Mouse (Mus musculus) ovary, postnatal 10 days (tissue): ENCODE results near the gene Asb16.
A peak's percentile ranks its signal among the peaks of the same experiment; 100 is the strongest.

Experiments
- DNase-seq: peaks from one replicate; pipeline ENCODE4 v3.0.0; 2022; ENCODE audit warnings: low spot score

The Asb16 gene

DNA sequence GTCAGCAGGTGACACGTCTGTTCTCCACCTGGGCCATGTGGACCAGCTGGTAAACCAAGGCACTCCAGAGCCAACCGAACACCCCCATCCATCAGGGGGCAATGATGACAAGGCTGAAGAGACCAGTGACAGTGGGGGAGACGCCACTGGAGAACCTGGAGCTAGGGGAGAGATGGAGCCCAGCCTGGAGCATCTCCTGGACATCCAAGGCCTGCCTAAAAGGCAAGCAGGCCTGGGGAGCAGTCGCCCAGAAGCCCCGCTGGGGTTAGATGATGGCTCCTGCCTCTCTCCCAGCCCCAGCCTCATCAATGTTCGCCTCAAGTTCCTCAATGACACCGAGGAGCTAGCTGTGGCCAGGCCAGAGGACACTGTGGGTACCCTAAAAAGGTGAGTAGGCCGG, 18.9 kb downstream of the Asb16 start:
- DNase-seq = no peak

DNA sequence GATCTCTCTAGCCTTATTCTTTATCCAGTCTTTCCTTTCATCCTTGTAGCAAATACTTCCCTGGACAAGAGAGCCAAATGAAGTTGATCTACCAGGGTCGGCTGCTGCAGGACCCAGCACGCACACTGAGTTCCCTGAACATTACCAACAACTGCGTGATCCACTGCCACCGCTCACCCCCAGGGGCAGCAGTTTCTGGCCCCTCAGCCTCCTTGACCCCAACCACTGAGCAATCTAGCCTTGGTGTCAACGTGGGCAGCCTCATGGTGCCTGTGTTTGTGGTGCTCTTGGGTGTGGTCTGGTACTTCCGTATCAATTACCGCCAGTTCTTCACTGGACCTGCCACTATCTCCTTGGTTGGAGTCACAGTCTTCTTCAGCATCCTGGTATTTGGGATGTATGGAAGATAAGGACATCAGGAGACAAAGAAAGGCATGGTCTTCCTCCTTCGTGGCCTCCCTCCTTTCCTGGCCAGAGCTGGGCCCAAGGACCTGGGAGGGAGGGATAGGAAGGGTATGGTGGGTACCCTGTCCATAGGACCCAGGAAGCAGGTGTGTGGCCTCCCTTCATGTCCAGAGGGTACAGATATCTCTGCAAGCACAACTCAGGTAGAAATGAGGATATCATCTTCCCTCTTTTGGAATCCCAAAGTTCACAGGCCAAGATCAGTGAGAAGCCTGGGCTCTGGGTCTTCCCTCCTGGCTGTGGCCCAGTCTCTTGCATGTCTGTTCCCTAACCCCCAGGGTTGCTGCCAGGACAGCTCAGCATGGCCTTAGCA, 19.7 kb downstream of the Asb16 start:
- DNase-seq = no peak

DNA sequence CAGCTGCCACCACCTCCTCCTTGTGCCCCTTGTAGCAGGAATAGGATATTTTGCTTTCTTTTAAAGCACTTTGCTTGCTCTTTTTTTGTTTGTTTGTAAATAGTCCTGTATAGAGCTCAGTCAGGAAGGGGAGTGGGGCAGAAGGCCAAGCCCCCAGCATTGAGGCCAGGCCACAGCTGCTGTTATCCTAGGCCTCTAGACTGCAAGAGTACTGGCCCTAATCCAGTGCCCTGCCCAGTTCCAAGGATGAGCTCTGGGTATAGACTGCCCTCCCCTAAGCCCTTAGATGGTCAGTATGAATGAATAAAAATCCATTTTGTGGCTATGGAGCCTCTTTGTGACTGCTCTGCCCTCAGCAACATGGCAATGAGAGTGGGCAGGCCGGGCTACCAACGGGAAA, 20.4 kb downstream of the Asb16 start:
- DNase-seq = no peak

DNA sequence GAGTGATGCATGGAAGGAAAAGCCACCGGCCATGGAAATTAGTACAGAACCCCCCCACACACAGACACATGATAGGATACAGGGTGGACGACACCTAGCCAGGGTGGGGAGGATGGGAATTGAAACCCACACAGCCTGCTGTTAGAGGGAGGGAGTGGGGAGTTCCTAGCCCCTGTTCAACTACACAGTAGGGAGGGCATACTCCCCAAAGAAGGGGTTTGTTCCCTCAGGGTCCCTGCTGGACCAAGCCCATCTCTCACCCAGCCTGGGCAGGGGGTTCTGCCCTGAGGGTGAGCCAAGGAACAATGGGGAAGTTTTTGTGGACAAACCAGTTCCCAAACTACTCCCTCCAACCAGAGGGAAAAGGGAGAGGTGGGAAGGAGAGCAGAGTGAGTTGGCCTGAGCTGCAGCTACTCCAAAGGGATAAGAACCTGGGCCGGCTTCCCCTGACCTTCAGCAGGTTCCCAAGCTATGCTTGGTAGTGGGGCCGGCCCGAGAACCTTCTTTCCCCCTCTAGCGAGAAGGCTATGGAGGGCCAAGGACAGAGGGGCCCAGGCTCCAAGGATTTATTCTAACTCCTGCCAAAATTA, 21.1 kb downstream of the Asb16 start:
- no peak for DNase-seq

DNA sequence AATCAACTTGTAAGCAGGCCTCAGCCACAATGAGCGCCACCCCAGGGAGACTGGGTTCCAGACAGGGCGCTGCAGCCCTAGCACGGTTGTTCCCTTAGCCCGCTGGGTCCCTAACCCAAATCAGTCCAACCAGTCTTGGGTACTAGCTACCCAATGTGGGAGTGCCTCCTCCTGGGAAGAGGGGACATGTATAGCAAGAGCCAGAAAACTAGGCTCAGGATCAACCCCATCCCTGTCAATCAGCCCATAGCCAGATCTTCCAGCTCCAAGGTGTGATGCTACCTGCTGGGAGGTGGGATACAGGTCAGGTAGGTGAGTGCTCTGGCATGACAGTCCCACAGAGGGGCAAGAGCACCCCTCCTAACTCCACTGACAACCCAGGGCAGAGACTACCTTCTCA, 21.6 kb downstream of the Asb16 start:
- DNase-seq = no peak

DNA sequence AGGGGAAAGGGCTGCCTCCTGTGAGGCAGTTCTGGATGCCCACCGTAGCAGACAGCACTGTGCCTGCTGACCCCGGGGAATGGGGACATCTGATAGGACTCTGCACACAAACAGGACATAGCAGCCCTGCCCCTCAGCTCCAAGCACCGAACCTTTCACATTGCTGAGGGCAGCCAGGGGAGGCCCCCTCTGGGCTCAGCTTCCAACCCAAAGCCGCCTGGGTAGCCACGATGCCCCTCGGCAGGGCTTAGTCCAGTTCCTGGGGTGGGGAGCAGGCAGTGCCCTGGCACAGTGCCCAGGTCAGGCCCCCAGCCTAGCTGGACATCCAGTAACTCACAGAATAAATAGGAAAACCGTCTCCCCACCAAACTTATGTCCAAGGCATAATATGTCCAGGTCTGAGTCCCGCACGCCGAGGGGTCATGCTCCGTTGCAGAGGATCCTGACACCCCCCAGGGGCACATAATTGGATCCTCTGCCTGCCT, 22.6 kb downstream of the Asb16 start:
- no peak for DNase-seq

DNA sequence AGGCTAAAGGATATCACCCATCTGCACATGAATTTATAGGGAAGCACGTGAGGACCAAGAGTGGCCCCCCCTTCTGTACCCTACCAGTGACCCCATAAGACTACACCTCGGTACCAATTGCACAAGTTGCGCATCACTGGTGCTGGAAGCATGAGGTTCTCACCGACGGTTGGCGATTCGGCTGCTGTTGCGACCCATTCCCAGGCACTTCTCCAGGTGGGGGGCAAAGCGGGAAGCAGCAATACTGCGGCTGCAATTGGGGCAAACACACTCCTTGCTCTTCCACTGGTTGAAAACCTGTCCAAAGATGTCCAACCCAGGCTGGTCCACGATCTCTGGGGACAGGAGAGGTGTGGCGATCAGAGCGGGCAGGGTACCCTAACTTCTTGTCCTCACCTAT, 25.4 kb downstream of the Asb16 start:
- no peak for DNase-seq

DNA sequence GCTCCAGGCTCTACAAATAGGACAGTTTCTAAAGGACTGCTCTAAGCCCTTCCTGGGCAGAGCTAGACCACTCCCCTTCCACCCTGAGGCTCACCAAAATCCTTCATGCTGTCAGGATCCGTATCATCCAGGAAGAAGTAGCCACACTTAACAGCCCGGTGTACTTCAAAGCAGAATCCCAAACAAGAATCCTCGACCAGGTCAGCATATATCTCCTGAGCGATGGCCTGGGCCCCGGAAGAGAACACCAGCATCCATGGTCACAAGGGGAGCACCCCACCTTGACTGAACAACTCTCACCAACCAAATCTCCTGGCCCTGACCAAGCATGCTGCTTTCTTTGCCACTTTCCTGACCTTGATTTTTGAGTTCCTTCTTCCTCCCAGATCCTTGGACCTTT, 25.9 kb downstream of the Asb16 start:
- no peak for DNase-seq

DNA sequence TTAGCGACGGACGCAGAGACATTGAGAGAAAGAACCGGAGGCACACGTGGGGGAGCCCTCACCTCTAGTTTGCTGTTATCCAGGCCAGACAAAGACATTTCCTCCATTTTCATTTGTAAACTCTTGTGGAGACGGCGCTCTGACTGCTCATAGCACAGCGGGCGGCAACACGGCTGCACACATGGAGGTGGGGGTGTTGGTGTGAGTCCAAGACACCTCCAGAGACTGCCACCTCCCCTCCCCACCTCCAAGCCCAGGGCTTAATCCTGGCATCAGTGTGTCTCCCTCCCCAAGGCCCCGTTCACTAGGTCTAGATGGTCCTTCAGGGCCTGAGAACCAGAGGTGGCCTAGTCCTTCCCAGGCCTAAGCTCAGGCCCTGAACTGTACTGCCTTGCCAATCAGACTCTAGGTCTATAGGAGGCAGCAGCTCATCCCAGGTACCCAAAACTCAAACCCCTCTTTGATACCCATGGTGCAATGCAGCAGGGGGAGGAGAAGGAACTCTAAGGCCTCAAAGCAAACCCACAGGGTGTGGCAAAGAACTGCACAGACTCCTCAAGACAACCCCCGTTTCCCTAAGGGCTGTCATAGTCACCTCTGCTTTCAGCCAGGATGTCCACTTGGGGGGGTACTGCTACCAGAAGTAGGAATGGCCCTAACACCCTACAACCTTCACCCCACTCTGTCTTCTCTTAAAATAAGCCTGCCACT, 26.5 kb downstream of the Asb16 start:
- no peak for DNase-seq

DNA sequence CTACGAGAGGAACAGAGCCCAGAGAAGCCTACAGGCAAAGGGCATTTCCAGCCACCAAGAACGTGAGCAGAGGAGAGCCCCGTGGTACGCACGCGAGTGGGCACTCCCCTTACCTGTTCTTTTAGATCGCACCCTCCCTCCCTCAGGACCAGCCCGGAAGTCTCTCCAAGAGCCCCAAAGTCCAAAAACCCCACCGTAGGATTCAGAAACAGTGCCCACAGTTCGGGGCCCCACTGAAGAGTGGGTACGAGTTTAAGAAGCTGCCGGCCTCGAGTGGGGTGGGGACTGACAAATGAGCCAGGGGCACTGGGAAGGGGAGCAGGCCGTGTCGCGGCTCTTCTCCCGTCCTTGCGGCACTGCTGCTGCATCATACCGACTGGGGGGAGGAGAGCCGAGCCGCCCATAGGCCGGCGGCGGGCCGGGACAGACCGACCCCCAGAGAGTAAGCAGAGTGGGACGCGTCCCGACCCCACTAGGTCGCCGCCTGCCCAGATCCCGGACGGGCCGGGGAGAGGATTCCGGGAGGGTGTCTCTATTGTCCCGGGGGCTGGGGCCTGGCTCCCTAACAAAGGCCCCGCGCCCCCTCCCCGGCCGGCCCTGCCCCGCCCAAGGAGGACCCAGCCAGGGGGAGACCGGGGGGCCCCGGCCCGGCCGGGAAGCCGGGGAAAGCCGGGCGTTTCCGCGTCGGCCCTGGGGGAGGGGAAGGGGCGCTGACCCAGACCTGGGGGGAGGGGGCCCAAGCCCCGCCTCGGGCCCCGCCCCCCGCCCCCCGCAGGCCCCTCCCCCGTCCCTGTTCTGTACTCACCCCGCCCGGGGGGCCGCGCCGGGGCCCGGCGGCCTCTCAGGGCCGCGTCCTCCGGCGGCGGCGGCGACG, 27.3 kb downstream of the Asb16 start:
- peak; percentile 54 for DNase-seq

DNA sequence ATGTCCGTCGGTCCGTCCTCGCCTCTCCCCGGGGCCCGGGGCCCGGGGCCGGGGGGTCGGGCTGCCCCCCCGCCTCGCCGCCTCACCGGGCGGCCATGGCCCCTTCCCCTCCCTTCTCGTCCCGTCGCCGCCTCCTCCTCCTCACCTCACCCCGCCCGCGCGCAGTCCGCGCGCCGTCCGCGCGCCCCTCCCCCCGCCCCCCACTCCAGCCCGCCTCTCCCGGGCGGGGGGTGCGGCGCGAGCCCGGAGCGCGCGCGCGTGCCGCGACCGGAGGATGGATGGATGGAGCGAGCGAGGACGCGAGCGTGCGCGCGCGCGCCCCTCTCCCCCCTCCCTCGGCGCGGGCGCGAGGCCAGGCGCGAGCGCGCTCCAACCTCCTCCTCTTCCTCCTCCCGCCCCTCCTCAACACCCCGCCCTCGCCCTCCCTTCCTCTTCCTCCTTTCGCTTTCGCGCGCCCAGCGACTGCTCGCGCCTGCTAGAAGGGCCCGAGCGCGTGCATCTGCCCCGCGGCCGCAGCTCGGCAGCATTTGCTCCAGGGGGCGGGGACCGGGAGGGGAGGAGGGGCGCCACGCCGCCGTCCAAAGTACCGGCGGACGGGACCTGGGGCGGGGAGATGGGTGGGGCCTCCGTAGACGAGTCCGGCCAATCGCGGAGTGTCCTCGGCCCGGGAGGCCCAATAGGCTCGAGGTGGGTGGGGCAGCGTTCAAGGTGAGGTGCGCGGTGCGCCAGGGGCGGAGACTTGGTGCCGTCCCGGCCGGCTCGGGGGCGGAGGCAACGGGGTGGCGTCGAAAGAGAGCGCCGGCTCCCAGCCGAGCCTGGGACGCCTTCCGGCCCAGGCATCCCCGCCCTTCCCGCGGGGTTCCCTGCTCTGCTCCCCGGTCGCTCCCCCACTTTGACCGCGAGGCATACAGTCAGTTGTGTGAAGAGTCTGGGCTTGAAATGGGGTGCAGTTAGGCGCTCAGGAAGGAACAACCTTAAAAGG, 28.2 kb downstream of the Asb16 start, which contains the start of gene Atxn7l3:
Gene Atxn7l3, minus strand, starts transcription at position 141 of the 982 bp plus-strand sequence.
- DNase-seq = peak; percentile 89

DNA sequence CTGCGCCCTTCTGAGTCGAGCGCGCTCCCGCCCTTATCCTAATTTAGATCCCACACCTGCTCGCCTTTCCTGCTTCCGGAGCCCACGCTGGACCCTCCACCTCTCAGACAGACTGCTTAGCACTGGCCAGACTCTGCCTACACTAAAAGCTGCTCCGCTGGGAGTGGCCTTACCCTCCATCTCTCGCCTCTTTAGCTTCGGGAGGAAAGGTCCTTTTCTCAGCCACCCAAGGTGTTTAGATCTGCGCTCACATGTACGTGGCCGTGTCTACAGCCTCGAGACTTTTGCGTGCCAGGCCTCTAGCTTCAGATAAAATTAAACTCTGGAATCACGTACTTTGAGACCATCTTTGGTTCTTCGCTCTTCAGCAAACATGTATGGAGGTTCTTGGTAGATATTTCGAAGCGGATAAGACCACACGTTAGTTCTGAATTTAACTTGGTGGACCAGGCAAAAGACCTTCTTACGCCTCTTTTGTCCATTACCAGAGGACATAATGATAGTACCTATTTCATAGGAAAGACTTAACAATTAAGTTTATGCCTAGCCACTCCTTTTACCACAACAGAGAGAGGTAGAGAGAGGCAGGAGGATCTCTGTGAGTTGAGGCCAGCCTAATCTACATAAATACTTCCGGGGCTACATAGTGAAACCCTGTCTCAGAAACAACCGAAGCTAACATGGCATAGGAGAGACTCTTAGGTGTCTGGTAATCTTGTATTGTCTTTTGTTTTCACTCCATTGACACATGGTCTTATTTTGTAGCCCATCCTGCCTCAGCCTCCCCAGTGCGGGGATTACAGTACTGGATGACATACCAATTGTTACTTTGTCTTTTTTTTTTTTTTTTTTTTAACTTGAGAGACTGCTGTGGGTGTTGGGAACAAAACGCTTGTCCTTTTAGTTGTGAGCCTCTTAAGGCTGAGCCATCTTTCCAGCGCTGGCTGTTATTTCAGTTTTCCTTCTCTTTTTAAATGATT, 29.3 kb downstream of the Asb16 start:
- DNase-seq = no peak

DNA sequence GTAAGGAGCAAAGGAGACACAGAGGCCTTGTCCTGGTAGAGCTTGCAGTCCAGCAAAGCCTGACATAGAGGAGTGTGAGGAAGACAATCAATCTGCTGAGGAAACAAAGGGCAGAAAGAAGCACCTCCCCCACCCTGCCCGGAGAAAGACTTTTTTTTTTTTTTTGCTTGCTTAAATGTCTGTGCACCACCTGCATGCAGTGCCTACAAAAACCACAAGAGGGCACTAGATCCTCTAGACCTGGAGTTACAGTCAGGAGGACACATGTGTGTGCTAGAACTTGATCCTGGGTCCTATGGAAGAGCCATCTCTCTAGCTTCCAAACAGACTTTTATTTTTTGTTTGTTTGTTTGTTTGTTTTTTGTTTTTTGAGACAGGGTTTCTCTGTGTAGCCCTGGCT, 31.3 kb downstream of the Asb16 start:
- DNase-seq = no peak

DNA sequence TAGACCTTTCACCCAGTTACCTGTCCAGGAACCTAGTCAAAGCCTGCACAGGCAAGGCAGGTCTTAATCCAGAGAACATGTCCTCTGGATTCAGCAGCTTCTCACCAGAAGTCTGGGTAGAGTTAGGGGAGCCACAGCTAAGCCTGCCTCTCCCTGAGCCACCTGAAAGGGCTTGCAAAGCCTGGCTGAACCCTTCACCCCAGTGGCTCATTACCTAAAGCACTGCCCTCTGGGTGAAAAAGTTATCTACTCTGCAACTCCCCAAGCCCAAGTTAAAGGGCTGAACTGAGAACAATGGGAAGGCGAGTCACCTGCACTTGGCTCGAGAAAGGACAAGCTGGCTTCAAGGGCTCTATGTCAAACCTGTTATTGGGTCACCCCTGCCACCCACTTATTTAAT, 35.6 kb downstream of the Asb16 start:
- no peak for DNase-seq

DNA sequence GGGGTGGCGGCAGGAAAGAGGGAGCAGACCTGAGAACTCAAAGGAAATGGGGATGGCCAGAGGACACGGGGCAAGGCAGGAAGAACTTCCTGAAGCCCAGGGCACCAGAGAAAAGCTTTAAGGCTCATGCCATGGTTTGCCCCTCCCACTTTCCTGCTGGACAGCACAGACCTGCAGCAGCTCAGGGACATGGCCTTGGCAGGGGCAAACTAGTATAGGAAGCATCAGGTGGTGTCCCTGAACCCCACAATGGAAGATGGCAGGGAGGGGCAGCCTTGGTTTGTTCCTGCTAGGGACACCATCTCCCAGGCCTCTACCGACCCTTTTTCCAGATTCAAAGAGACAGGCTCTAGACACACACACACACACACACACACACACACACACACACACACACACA, 36.8 kb downstream of the Asb16 start:
- no peak for DNase-seq

DNA sequence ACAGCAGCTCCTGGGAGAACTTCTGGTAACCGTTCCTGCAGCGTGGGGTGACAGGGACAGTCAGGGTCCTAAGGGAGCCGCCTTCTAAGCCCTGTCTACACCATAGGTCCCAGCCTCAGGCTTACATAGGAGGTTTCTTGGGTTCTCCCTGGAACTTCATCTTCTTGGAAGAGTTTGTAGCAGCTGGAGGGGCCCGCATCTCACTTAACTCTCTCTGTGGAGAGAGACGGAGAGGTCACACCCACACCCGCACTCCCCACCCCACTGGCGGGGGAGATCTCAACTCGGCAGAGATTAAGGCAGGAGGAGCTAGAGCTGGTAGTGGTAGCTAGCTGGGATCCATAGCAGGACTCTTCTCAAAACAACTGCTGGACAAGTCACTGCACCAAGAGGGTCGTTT, 39.6 kb downstream of the Asb16 start:
- DNase-seq = no peak

DNA sequence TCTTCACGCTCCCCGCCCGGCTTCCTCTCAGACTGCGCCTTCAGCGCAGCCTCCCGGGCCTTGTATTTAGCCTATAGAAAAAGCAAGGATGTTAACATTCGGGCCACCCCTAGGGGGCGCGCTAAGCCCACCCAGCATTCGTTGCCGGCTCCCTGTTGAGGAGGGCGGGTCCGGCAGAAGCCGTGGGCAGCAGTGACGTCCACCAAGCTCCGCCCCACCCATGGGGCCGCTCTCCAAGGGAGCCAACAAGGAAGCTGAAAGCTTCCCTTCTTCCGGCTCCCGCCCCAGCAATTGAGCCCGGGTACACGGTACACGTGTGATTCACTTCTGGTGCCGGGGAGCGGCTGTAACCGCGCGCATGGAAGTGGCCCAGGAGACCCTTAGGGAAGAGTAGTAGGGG, 40.4 kb downstream of the Asb16 start:
- peak; percentile 94 for DNase-seq

DNA sequence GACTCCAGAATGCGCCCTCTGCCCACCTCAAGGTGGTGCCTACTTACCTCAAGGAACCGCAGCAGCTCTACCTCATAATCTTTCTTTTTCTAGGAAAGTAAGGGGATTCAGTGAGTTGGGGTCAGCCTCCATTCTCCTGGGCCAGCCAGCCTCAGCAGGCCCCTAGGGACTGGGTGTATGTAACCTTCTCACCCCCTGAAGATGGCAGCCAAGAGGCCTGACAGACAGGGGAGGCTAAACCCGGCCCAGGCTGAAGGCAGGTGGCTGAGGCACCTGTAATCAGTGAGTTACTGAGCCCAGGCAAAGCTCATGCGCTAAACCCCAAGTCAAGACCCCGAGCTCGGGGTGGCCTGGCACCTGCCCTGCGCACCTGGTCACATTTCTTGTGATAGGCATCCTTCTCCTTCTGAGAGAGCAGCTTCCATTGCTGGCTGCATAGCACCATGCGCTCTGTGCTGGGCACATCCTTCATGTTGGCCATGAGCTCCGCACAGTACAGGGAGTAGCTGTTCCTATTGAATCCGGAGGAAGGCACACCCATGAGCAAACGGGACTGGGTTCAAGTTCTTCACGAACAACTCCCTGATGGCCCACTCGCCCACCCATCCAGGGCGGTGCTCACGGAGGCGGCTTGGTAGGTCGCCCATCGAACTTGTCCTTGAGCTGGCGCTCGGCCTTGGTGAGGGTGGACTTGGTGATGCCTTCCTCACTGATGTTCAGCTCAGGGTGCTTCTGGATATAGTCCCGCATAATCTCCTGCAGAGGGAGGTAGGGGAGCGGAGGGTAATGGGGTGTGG, 41.5 kb downstream of the Asb16 start:
- no peak for DNase-seq
